Mouse (Mus musculus) intestine, embryonic 14.5 days (tissue): ENCODE measurements at regions not wholly inside any gene's neighbourhood (a gene's known extent, or its start where the extent isn't known, plus 50 kb on each side); places are given as distances from the start of the nearest gene placed in this dataset.

Source experiments
- ATAC-seq: fragments of 200-750 bp; cut with Nextera tagmentation; replicated peaks from 2 replicates; pipeline ENCODE4 v1.8.0; 2017; ENCODE audit warnings: low read depth, moderate number of reproducible peaks, moderate TSS enrichment, moderate library complexity; ENCODE audit not compliant: low FRiP score, low TSS enrichment
- DNase-seq: peaks from one replicate; pipeline ENCODE4 v3.0.0-alpha.2; 2018; ENCODE audit warnings: low spot score
- H3K27ac ChIP-seq: fragments of 300-500 bp; sonication (generic); 2 replicates; pipeline ENCODE4 v1.5.1; 2014; ENCODE audit warnings: low read depth, mild to moderate bottlenecking, control low read depth
- H3K27me3 ChIP-seq: fragments of 300-500 bp; sonication (generic); replicated peaks from 2 replicates; pipeline ENCODE4 v1.6.1; 2014; ENCODE audit warnings: low read length, control low read depth; ENCODE audit not compliant: control insufficient read depth, insufficient read depth
- H3K36me3 ChIP-seq: fragments of 300-500 bp; sonication (generic); 2 replicates; pipeline ENCODE4 v1.6.1; 2014; ENCODE audit warnings: low read length, control low read depth; ENCODE audit not compliant: control insufficient read depth, insufficient read depth
- H3K4me1 ChIP-seq: fragments of 300-500 bp; sonication (generic); replicated peaks from 2 replicates; pipeline ENCODE4 v1.6.1; 2014; ENCODE audit warnings: low read length, control low read depth, mixed read lengths; ENCODE audit not compliant: control insufficient read depth, insufficient read depth
- H3K4me2 ChIP-seq: fragments of 300-500 bp; sonication (generic); 2 replicates; pipeline ENCODE4 v1.6.1; 2014; ENCODE audit warnings: low read length
- H3K4me3 ChIP-seq: fragments of 300-500 bp; sonication (generic); 2 replicates; pipeline ENCODE4 v1.5.1; 2014; ENCODE audit warnings: low read depth, low read length, control low read depth, mixed read lengths
- H3K9ac ChIP-seq: fragments of 300-500 bp; sonication (generic); 2 replicates; pipeline ENCODE4 v1.6.1; 2014; ENCODE audit warnings: mild to moderate bottlenecking, low read length
- H3K9me3 ChIP-seq: fragments of 300-500 bp; sonication (generic); 2 replicates; pipeline ENCODE4 v1.6.1; 2016; ENCODE audit warnings: low read length, control low read depth; ENCODE audit not compliant: control insufficient read depth
- WGBS: fragments of 180-500 bp; shearing (Covaris S2); extraction: QIAGEN DNeasy Blood & Tissue Kit; methylation state at CpG from one replicate; pipeline ENCODE4 v1.1.7; 2014; 5-methylcytosine and 5-hydroxymethylcytosine counted together

- no peak overlapping the region for H3K9ac ChIP-seq
- ATAC-seq (peak; percentile 50), DNase-seq (peak; percentile 80)
- no peak overlapping the region for H3K4me3 ChIP-seq
- H3K27ac ChIP-seq, result no peak overlapping the region
- H3K27me3 ChIP-seq, result no peaks in the 10 kb centered on the region; the same call in 1 of the 2 replicates
- H3K4me1 ChIP-seq, result no peaks in the 10 kb centered on the region
- no peak overlapping the region for H3K4me2 ChIP-seq
- no peaks in the 10 kb centered on the region for H3K9me3 ChIP-seq
- H3K36me3 ChIP-seq, result no peaks in the 10 kb centered on the region
- WGBS, result 11% methylated on average over 13 of the region's 13 CpGs
Observed at GRCm38 (mm10) chr14:104038628-104039325, 194.6 kb upstream of the Ednrb start.

GRCm38 (mm10) chr14:104033606-104034005 is 189.4 kb upstream of the Ednrb start:
- WGBS, result 46% methylated on average over 1 of the region's 1 CpGs
- DNase-seq, result no peak
- no peak overlapping the region for H3K9ac ChIP-seq

GRCm38 (mm10) chr14:104030784-104031470 is 186.7 kb upstream of the Ednrb start:
- no peak for DNase-seq
- Histone ChIP-seq H3K4me3 (no peak overlapping the region), H3K27me3 (no peaks in the 10 kb centered on the region), H3K27ac (no peak overlapping the region), H3K4me1 (no peaks in the 10 kb centered on the region), H3K36me3 (no peaks in the 10 kb centered on the region), H3K4me2 (no peak overlapping the region), H3K9ac (no peak overlapping the region), H3K9me3 (no peaks in the 10 kb centered on the region)
- 48% methylated on average over 11 of the region's 11 CpGs for WGBS
- ATAC-seq, result no peak

More at GRCm38 (mm10) chr14:104033606-104034005, 189.4 kb upstream of the Ednrb start:
- Histone ChIP-seq H3K36me3 (no peaks in the 10 kb centered on the region), H3K4me2 (no peak overlapping the region), H3K27ac (no peak overlapping the region), H3K27me3 (no peaks in the 10 kb centered on the region), H3K4me3 (no peak overlapping the region), H3K4me1 (no peaks in the 10 kb centered on the region), H3K9me3 (no peaks in the 10 kb centered on the region)
- no peak for ATAC-seq

- 57% methylated on average over 20 of the region's 20 CpGs for WGBS
Observed at GRCm38 (mm10) chr14:104029668-104030530, 185.7 kb upstream of the Ednrb start.

DNA sequence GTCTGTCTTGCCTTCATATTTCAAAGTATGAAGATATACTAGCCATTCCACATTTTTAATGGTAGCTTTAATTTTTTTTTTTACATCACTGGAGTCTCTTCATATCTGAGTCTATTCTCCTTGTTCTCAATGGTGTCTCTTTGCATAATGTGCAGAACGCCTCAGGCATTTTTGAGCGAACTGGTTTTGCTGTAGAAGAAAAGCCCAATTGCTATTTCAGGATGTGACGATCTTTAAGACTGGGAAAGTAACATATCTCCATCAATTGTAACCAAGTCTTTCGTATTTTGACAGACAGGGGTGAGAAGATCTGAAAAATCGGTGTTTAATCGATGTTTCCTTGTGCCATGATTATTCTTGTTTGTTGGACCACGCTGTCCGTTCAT is 183.7 kb upstream of the Ednrb start:
- H3K4me2 ChIP-seq, result no peak overlapping the region
- no peaks in the 10 kb centered on the region for H3K36me3 ChIP-seq
- no peaks in the 10 kb centered on the region for H3K4me1 ChIP-seq
- DNase-seq (no peak), ATAC-seq (no peak; the same call in 1 of the 2 replicates)
- H3K9ac ChIP-seq, result no peak overlapping the region
- 91% methylated on average over 8 of the region's 8 CpGs for WGBS
- H3K27ac ChIP-seq, result no peak overlapping the region
- no peak overlapping the region for H3K4me3 ChIP-seq
- no peaks in the 10 kb centered on the region for H3K27me3 ChIP-seq
- no peaks in the 10 kb centered on the region for H3K9me3 ChIP-seq

More at GRCm38 (mm10) chr14:104029668-104030530, 185.7 kb upstream of the Ednrb start:
- Histone ChIP-seq H3K36me3 (no peaks in the 10 kb centered on the region), H3K27me3 (no peaks in the 10 kb centered on the region), H3K4me2 (no peak overlapping the region), H3K27ac (no peak overlapping the region), H3K4me3 (no peak overlapping the region), H3K9ac (no peak overlapping the region), H3K9me3 (no peaks in the 10 kb centered on the region), H3K4me1 (no peaks in the 10 kb centered on the region)
- DNase-seq (no peak), ATAC-seq (no peak)

GRCm38 (mm10) chr14:104027077-104027899 is 183.1 kb upstream of the Ednrb start:
- Histone ChIP-seq H3K4me2 (peak overlapping the region; percentile 29), H3K36me3 (no peaks in the 10 kb centered on the region), H3K4me1 (no peaks in the 10 kb centered on the region), H3K4me3 (no peak overlapping the region), H3K27me3 (no peaks in the 10 kb centered on the region), H3K9me3 (no peaks in the 10 kb centered on the region), H3K27ac (no peak overlapping the region), H3K9ac (no peak overlapping the region)
- DNase-seq, result peak; percentile 66
- peak; percentile 55; the same call in 1 of the 2 replicates for ATAC-seq
- WGBS, result 26% methylated on average over 17 of the region's 17 CpGs

GRCm38 (mm10) chr14:104008538-104008937 is 164.3 kb upstream of the Ednrb start:
- Histone ChIP-seq H3K27me3 (no peaks in the 10 kb centered on the region), H3K4me2 (no peak overlapping the region), H3K9me3 (no peaks in the 10 kb centered on the region), H3K36me3 (no peaks in the 10 kb centered on the region), H3K9ac (no peak overlapping the region), H3K27ac (no peak overlapping the region), H3K4me1 (no peaks in the 10 kb centered on the region), H3K4me3 (no peak overlapping the region)
- WGBS, result 90% methylated on average over 1 of the region's 1 CpGs
- ATAC-seq (no peak), DNase-seq (no peak)

GRCm38 (mm10) chr14:104006426-104006825 is 162.2 kb upstream of the Ednrb start:
- Histone ChIP-seq H3K4me2 (no peak overlapping the region), H3K27me3 (no peaks in the 10 kb centered on the region), H3K36me3 (no peaks in the 10 kb centered on the region), H3K9me3 (no peaks in the 10 kb centered on the region), H3K4me3 (no peak overlapping the region), H3K9ac (no peak overlapping the region), H3K27ac (no peak overlapping the region), H3K4me1 (no peaks in the 10 kb centered on the region)
- ATAC-seq (no peak), DNase-seq (no peak)
- 86% methylated on average over 4 of the region's 4 CpGs for WGBS
